Mouse (Mus musculus): ENCODE measurements at regions not wholly inside any gene's neighbourhood (a gene's known extent, or its start where the extent isn't known, plus 50 kb on each side); places are given as distances from the start of the nearest gene placed in this dataset.

DNA sequence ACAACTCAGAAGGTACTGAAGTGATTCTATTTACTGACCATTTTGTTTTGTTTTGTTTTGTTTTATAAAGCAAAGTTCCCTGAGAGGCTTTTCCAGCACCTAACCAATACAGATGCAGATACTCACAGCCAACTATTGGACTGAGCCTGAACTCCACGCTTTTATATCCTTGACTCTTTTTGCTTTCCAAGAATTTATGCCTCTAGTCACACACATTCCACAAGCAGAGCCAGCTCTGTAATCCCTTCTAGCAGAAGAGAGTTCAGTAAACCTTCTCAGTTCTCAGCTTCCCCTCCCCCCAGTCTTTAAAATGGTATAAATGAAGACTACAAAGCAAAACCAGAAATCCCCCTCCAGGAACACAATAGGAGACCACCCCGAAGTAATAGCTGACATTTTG is 269.0 kb upstream of the 1700003H04Rik start:
- DNase-seq (ENCODE audit: low spot score), result no peak

DNA sequence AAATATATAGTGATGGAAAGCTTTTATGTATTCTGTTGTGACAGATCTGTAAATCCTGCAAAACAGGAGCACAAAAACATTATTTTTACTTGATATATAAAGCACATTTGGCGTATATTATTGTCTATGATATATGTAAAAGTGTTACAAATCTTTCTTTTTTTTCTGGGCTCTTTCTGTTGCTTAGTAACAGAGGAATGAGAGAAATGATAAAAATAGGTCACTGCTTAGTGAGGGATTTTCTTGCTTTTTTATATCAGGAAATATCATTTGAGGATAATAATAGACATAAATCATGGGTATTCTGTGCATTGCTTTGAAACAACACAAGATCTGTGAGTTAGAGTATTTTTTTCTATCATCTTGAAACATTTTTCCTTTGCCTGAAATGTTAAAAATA is 239.7 kb upstream of the 1700003H04Rik start:
- DNase-seq (ENCODE audit: low spot score), result no peak

DNA sequence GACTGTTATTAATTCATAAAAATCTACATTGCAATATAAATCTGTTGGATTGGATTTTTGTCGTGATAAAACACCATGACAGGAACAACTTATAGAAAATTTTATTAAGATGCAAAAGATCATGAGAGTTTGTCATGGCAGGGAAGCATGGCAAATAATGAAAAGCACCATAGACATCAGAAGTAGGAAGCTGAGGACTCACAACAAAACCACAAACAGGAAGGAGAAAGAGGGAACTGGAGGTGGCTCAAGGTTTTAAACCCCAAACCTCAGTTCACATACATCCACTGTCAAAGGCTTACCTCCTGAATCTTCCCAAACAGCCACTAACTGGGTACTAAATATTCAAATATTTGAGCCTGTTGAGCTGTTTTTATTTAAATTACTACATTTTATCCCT is 226.0 kb upstream of the 1700003H04Rik start:
- no peak for DNase-seq (ENCODE audit: low spot score)

DNA sequence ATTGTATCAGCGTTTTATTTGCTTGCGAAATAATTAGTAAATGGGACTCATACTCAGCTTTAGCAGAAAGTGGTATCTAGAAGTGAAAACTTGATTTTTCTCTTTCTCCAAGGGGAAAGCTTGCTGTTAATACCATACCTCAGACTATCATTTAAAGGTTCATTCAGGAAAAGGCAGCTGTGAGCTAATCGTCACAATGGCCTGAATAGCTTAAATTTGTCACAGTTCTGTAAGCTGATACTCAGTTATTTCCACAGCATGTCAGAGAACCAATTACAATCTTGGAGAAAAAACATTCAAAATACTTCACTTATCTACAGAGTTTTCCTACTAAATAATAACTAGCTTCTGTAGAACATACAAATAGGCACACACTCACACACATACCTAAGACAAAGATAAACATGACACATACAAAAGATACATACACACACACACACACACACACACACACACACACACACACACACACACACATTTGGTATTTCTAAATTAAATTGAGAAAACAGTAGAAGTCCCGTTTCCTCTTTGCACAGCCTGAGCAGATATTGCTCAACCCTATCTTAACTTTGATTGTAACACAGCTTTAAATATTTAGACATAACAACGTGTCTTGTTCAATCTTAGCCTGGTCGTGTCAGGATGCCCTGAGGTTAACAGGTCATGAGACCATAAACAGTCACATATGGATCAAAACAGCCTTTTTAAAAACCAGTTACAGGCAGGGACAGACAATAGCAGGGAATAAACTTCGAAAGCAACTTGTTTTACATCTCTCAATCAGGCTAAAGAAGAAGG is 208.5 kb upstream of the 1700003H04Rik start:
- DNase-seq (ENCODE audit: low spot score), result peak; percentile 7

DNA sequence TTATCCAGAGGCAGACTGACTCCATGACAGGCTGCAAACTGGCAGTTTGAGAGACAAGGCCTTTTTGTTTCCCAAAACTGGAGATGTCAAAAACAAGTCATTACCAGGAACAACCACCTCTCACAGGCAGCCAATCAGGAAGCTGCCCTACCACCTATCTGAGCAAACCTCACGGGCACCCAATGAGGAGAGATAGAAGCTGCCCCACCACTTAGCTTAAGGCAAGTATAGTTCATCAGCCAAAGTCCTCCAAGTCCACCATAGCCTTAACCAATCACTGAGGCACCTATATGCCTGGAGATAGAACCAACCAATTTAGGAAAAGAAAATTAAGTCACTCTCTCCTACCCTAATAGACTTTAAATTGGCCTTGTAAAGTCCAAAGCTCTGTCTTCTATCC is 207.3 kb upstream of the 1700003H04Rik start:
- no peak for DNase-seq (ENCODE audit: low spot score)

DNA sequence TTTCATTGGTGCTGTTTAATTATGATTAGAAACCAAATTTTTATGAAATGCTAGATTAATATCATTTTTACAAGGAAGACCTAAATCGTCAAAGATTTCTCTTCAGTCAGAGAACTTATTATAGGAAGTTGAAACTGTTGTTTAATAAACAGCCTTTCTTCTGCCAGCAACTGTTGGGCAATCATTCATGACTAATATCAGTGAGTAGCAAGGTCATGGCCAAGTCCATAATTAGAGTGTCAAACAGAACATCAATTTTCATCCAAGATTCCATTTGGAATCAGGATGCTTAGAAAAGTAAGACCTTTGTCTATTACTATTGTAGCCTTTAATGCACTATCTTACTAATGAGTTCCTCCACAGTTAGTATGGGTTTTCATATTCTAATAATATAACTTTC is 189.4 kb upstream of the 1700003H04Rik start:
- DNase-seq (ENCODE audit: low spot score), result no peak

DNA sequence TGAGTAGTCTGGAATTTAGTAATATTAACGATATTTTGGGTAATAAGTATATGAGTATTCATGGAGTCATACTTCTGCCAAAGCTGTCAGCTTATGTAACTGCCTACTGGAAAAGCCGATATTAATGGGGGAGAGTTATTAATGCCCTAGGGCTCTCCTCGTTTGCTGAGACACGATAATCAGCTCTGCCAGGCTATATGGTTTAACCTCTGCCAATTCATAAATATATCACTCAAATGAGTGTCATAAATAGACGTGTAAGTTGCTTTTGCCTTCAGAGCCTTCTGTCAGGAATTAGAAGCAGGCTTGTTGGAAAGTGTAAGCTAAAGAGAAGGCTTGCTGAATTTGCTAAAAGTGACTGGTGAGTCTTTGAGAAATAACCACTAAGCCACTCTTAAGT is 188.4 kb upstream of the 1700003H04Rik start:
- no peak for DNase-seq (ENCODE audit: low spot score)

DNA sequence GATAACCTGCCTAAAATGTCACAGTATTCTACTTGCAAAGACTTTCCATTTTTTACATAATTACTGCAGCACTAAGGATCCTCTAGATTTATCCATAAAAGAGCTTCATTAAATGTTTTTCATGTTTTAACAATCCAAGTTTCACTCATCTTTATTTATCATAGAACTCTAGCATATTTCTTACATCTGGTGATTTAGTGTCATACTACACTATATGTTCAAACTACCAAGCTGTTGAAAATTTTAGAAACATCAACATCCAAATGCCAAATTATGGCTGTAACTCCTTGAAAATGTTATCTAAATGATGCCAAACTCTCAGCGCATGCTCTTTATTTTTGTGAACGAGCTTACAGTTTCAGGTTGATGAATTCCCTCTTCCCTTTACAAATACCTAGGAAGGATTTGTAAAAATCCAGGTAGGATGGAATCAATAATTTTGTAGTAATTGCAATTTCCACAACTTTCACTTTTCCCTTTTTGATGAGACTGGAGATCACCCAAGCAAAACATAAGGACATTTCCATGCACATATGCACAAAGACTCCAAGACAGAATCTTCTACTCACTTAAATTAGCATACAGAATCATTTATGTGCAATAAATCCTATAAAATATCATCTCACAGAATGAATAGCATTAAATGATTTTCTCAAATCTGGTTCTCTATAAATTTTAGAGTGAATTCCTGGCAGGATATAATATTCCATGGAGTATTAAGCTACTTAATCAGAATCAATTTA is 175.0 kb upstream of the 1700003H04Rik start:
- DNase-seq (ENCODE audit: low spot score), result no peak

DNA sequence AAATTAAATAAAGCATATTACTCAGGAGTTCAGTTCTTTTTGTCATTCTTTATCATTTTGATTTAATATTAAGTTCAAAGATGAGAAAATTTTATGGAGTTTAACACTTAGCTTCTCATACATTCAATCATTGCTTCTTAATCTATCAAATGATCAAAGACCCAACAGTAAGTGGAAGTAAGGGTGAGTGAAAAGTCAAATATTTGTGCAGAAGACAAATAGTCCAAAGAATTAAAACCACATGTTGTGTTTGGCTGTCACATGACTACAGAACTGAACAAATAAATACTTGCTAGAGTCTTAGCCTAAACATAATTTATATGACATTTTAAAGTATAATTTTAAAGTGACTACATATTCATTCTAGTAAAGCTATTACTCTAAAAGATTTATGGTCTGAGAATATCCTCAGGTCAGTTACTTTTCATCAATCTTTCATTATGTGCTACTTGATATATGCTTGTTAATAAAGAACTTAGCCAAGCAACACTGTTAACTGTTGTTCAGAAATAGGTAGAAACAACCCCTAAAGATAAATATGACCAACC is 171.7 kb upstream of the 1700003H04Rik start:
- no peak for DNase-seq (ENCODE audit: low spot score)

DNA sequence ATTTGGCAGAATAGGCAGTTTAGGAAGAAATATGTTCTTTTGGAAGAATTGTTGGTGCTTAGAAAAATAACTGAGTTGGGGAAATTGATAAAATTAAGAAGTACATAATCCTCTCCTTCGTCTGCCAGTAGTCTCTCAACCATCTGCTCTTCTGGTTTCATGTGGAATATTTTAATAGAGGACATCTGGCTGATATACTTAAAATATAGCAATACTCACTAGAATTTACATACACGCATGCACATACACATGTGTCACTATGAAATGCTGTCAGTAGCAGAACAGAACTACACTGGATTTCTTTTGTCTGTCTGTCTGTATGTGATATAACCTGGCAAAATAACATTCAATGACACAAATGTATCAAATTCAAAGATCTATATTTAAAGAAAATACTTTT is 168.4 kb upstream of the 1700003H04Rik start:
- no peak for DNase-seq (ENCODE audit: low spot score)

DNA sequence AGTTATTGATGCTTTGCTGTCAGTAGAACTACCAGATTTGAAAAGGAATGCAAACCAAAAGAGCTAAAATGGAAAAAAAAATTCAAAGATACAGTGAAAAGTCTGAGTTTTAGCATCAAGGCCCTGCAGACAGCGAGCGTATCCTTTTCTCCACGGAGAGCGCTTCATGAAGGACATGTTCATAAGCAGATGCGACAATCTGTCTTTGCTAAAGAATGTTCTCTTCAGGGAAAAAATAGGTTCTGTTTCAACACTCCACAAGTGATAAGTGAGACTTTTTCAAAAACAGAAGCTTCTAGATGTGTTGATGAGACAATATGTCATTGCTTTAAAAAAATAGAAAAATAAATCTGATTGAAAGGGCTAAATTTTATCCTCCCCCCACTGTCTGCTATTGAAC is 147.4 kb upstream of the 1700003H04Rik start:
- no peak for DNase-seq (ENCODE audit: low spot score)

DNA sequence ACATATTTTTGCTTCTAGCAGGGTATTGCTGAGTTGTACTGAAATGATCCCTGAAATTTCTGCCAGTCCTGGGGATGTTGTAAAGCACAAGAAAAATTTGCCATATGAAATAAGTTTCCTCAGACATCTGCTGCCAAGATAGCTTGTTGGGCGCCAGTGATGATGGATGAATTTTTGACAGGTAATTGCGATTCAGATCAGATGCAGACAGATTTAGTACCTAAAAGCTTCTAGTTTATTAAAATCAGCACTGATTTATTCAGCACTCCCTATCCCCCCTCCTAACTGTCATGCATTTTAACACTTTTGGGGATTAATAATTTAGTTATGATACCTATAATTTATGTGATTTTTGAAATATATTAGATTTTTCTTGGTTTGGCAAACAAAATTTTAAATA is 131.3 kb upstream of the 1700003H04Rik start:
- no peak for DNase-seq (ENCODE audit: low spot score)

DNA sequence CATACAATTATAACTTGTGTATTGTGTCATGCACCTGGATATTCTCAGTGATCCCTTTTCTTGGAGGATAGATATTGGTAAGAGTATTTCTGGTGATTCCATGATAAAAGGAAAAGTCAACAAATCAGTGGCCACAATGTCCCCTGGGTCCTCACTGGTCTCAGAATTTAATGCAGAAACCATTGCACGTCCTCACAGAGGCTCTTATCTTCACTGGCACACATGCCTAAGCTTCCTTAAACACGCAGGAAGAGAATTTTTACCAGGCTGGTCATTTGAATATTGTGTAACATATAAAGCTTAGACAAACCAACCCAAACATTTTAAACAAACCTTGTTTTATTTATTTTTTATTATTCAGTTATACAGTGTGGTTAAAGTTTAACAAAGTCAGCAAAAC is 92.7 kb upstream of the 1700003H04Rik start:
- DNase-seq (ENCODE audit: low spot score), result no peak

DNA sequence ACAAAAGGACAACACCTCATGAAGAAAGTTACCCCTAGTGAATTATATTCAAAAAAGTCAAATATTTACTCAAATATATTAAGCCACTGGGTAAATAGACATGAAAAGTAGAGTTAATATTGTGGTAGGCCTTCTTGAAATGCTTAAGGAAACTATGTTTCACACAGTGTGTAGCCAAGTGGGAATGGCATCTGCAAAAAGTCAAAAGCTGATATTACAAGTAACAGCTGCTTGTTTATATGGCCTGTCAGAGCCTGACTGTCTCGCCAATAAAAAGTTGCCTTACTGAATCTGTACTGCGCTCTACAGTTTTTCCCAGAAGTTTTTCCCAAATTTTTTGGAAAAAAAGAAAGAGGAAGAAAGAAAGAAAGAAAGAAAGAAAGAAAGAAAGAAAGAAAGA is 77.3 kb upstream of the 1700003H04Rik start:
- no peak for DNase-seq (ENCODE audit: low spot score)

DNA sequence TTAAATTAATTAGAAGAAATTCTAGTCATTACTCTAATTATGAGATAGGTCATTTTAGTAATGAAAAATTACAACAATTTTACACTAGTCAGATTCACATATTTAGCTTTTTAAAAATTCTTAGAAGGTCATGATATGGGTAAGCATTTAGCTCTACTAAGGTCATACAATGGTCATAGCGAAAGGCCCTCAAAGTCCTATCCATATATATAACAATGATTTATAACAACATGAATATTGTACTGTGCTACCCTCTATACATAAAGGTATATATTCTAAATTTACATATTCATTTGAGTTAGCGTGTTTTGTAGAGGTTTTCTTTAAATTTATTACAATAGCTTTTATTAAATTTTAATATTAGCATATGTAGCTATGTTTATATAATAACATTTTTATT is 52.5 kb upstream of the 1700003H04Rik start:
- no peak for DNase-seq (ENCODE audit: low spot score)
